In the genomic region with DNA sequence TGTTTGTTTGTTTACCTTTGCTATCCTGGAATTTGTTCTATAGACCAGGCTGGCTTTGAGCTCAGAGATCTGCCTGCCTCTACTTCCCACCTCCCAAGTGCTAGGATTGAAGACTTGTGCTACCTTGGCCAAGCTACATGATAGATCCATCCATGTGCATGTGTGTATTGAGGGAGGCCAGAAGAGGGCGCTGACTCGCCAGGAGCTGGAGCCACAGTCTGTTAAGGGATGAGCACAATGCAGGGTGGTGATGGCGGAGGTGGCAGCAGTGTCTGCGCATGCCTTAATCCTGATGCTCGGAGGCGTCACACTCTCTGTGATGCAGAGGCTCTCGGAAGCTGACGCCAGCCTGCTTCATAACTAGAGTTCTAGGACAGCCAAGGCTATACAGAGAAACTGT, we compare ENCODE assay signal across 7 mouse cellular contexts. TPM values are rescaled to one million over a fixed set of nuclear protein-coding genes. Genes with fewer than 3 reads are reported as not detected.
DNase-seq lines count a peak whose midpoint lies in the region; ATAC-seq lines count a peak whose summit lies in the region.

No protein-coding gene starts in this region.

- intact Hi-C loops in left cerebral cortex, postnatal 4 days (cut with DNase I), result no loop called here

- peak; percentile 42 to 75; a peak in 2 of 4 replicates for ATAC-seq in hematopoietic stem cell, adult 5-6 weeks (replicated peaks in 1 of 2; ENCODE audit: insufficient read depth in 1 of 2, low FRiP score in 2 of 2, low TSS enrichment in 1 of 2, low read depth in 1 of 2, poor library complexity in 2 of 2, severe bottlenecking in 2 of 2)

- DNase-seq in left cerebral cortex, postnatal 4 days, result peak; percentile 61
- DNase-seq in left cerebral cortex, adult 11 months (ENCODE audit: low spot score), result no peak
- DNase-seq in MN1 (ENCODE audit: low spot score), result peak; percentile 59
- DNase-seq in cerebellum, postnatal 36 days, result peak; percentile 55 to 66
- peak; percentile 72 for DNase-seq in lung, postnatal 10 days
- DNase-seq in spleen, adult 12 weeks (ENCODE audit: low spot score), result peak; percentile 30

RNA-seq across cellular contexts. Expression of gene H2afv, which starts 7.8 kb away (rescaled TPM):
- total RNA-seq in left cerebral cortex, postnatal 4 days (2021), result 10 to 100 TPM; 35.4 to 44.5 TPM
- total RNA-seq in hematopoietic stem cell, adult 5-6 weeks (2017), result 138 and 152 TPM in 2 replicates

RNA-seq across cellular contexts. Expression of gene Ppia, which starts 21.2 kb away (rescaled TPM):
- total RNA-seq in left cerebral cortex, postnatal 4 days (2021), result 1,000 to 10,000 TPM; 2,159 to 2,195 TPM
- total RNA-seq in hematopoietic stem cell, adult 5-6 weeks (2017), result 1,374 and 1,758 TPM in 2 replicates

RNA-seq across cellular contexts. Expression of gene Purb, which starts 39.3 kb away (rescaled TPM):
- 10 to 100 TPM; 88.1 to 89.5 TPM for total RNA-seq in left cerebral cortex, postnatal 4 days (2021)
- total RNA-seq in hematopoietic stem cell, adult 5-6 weeks (2017), result 75.8 and 78.8 TPM in 2 replicates

RNA-seq across cellular contexts. Expression of gene Zmiz2, which starts 47.6 kb away (rescaled TPM):
- total RNA-seq in left cerebral cortex, postnatal 4 days (2021), result 100 to 1,000 TPM; 233 to 249 TPM
- total RNA-seq in hematopoietic stem cell, adult 5-6 weeks (2017), result 11.1 and 14.8 TPM in 2 replicates
